Mouse (Mus musculus): ENCODE results near the gene Olfr1276.

Olfr1276 gene

GRCm38 (mm10) chr2:111254216-111254615 is at the start of gene Olfr1276:
TSS of gene Olfr1276 (plus strand) at chr2:111254516.
- DNase-seq (ENCODE audit: low read depth): no peak

DNA sequence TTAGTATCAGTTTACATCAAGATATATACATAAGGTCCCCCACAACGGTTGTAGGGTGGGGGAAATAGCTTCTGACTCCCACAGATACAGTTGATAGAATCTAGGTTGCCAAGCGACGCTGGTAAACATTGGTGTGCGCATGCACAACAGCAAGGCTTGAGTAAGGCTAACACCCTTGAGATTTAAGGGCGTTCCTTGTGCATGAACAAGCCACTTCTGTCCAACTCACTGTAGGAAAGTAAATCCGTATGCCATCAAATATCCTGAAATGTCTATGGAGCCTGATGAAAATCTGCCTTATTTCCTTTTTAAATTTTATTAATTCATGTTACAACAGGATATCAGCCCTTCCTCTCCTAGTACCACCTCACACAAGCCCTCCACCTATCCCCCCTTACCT is 24.8 kb upstream of the Olfr1276 start, which contains the start of gene 4930430A15Rik:
TSS of gene 4930430A15Rik (minus strand) at position 101 of the 400 bp plus-strand sequence.
- no peak for DNase-seq (ENCODE audit: low read depth)

DNA sequence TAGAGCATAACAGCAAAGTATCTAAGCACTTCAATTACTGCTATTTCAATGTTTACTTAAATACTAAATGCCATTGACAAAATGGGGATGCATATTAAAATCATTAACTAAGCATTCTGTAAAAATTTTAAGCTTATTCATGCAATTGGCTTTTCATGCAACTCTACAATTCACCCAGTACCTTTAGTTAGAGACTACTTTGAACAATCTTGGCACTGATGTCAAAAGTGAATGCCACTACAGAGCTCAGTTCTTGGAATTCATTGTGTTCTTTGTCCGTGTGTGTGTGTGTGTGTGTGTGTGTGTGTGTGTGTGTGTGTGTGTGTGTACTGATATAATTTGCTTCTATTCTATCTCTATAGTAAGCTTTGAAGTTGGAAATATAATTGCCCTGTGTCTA is 19.1 kb upstream of the Olfr1276 start, which contains the start of gene Olfr1275:
TSS of gene Olfr1275 (minus strand) at position 101 of the 400 bp plus-strand sequence.
- DNase-seq (ENCODE audit: low read depth): no peak

GRCm38 (mm10) chr2:111274006-111274405 is 19.7 kb downstream of the Olfr1276 start, which contains the start of gene Olfr1277:
TSS of gene Olfr1277 (minus strand) at chr2:111274106.
- no peak for DNase-seq (ENCODE audit: low read depth)

DNA sequence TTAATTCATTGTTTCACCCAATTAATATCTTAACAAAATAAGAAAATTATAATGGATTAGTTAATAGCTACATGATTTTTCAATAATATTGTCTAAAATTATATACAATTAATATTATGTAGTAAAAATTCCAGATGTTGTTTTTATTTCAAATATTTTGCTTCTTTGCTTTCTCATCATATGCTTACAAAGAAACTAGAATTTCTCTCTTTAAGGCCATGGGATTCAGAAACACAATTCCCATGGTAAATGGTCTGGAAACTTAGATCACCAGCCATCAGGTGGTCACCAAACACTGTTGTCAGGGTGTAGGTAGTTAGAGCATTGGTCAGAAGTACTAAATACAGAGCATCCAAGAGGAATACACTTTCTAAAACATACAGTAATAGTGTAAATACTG is 35.5 kb downstream of the Olfr1276 start, which contains the start of gene Olfr1278:
TSS of gene Olfr1278 (plus strand) at position 301 of the 400 bp plus-strand sequence.
- no peak for DNase-seq (ENCODE audit: low read depth)

- DNase-seq (ENCODE audit: low read depth): no peak
Measured at GRCm38 (mm10) chr2:111298541-111298940, 44.2 kb downstream of the Olfr1276 start.

- no peak for DNase-seq (ENCODE audit: low read depth)
Measured at GRCm38 (mm10) chr2:111300374-111300773, 46.1 kb downstream of the Olfr1276 start, which contains the start of gene Olfr1279. TSS of gene Olfr1279 (plus strand) at chr2:111300635.
